Mouse (Mus musculus) forebrain, postnatal 0 days (tissue): ENCODE measurements around the gene Cd2bp2. TPM values are rescaled to one million over a fixed set of nuclear protein-coding genes. Genes with fewer than 3 reads are reported as not detected.

Source experiments
- ATAC-seq: fragments of 200-750 bp; cut with Nextera tagmentation; 2 replicates; pipeline ENCODE4 v1.8.0; 2017; ENCODE audit warnings: mild to moderate bottlenecking, moderate library complexity
- DNase-seq: peaks from one replicate; pipeline ENCODE4 v3.0.0-alpha.2; 2015
- H3K27ac ChIP-seq: fragments of 300-500 bp; sonication (generic); 2 replicates; pipeline ENCODE4 v1.5.1; 2014; ENCODE audit warnings: low read depth, mild to moderate bottlenecking, antibody characterized with exemption, low read length, moderate library complexity, mixed read lengths
- H3K27me3 ChIP-seq: fragments of 300-500 bp; sonication (generic); 2 replicates; pipeline ENCODE4 v1.6.1; 2014; ENCODE audit warnings: mild to moderate bottlenecking, low read length, mixed read lengths; ENCODE audit not compliant: insufficient read depth
- H3K36me3 ChIP-seq: fragments of 300-500 bp; sonication (generic); 2 replicates; pipeline ENCODE4 v1.6.1; 2014; ENCODE audit warnings: mild to moderate bottlenecking, moderate library complexity; ENCODE audit not compliant: insufficient read depth
- H3K4me1 ChIP-seq: fragments of 300-500 bp; sonication (generic); 2 replicates; pipeline ENCODE4 v1.6.1; 2014; ENCODE audit warnings: antibody characterized with exemption; ENCODE audit not compliant: insufficient read depth
- H3K4me2 ChIP-seq: fragments of 300-500 bp; sonication (generic); 2 replicates; pipeline ENCODE4 v1.6.1; 2014; ENCODE audit warnings: low read depth, mild to moderate bottlenecking, moderate library complexity
- H3K4me3 ChIP-seq: fragments of 300-500 bp; sonication (generic); 2 replicates; pipeline ENCODE4 v1.5.1; 2014; ENCODE audit warnings: low read depth, low read length, mixed read lengths
- H3K9ac ChIP-seq: fragments of 300-500 bp; sonication (generic); 2 replicates; pipeline ENCODE4 v1.6.1; 2014; ENCODE audit warnings: mild to moderate bottlenecking
- H3K9me3 ChIP-seq: fragments of 300-500 bp; sonication (generic); 2 replicates; pipeline ENCODE4 v1.6.1; 2016; ENCODE audit warnings: low read length
- CTCF ChIP-seq: sonication (generic); IDR thresholded peaks from 2 replicates; pipeline ENCODE4 v1.5.1; 2016; ENCODE audit warnings: antibody characterized with exemption, control low read depth, low read depth
- WGBS: fragments of 180-500 bp; shearing (Covaris S2); extraction: QIAGEN DNeasy Blood & Tissue Kit; methylation state at CpG from one replicate; pipeline ENCODE4 v1.1.7; 2014; 5-methylcytosine and 5-hydroxymethylcytosine counted together
- polyA plus RNA-seq: library from polyadenylated mRNA; unstranded; fragments of >200 nt; fragmentation: Nextera tagmentation; extraction: Ambion mirVana; gene quantifications from 2 replicates; pipeline ENCODE4 v1.2.1, GENCODE M21; 2015
- total RNA-seq: library from RNA; depleted of rRNA; stranded (reverse); fragments of >200 nt; gene quantifications from 2 replicates; pipeline ENCODE4 v1.2.3, GENCODE M21; 2014

Gene Cd2bp2
- total and polyA plus RNA-seq, 2 experiments from 2014 or later: 67.5 to 131 TPM

- DNase-seq: no peak
- no peaks in the 10 kb centered on the region for H3K27me3 ChIP-seq
- H3K4me3 ChIP-seq: no peak overlapping the region
- no peak for TF ChIP-seq CTCF
- ATAC-seq: no peak
- H3K9me3 ChIP-seq: no peaks in the 10 kb centered on the region
- no peaks in the 10 kb centered on the region for H3K4me1 ChIP-seq
- no peak overlapping the region for H3K4me2 ChIP-seq
- WGBS: 93% methylated on average over 6 of the region's 6 CpGs
- no peak overlapping the region for H3K27ac ChIP-seq
- no peaks in the 10 kb centered on the region; the same call in 1 of the 2 replicates for H3K36me3 ChIP-seq
- no peak overlapping the region for H3K9ac ChIP-seq
Measured at GRCm38 (mm10) chr7:127224616-127225015, 28.8 kb upstream of the Cd2bp2 start.

GRCm38 (mm10) chr7:127223515-127224478 lies 27.9 kb upstream of the Cd2bp2 start:
- 88% methylated on average over 6 of the region's 6 CpGs for WGBS
- H3K4me1 ChIP-seq: no peaks in the 10 kb centered on the region
- DNase-seq (no peak), ATAC-seq (no peak)
- no peaks in the 10 kb centered on the region for H3K27me3 ChIP-seq
- H3K4me3 ChIP-seq: no peak overlapping the region
- H3K4me2 ChIP-seq: no peak overlapping the region
- TF ChIP-seq CTCF: no peak
- no peaks in the 10 kb centered on the region for H3K9me3 ChIP-seq
- no peak overlapping the region for H3K9ac ChIP-seq
- no peaks in the 10 kb centered on the region for H3K36me3 ChIP-seq
- H3K27ac ChIP-seq: no peak overlapping the region

GRCm38 (mm10) chr7:127223106-127223505 lies 27.3 kb upstream of the Cd2bp2 start:
- Histone ChIP-seq H3K4me1 (no peaks in the 10 kb centered on the region), H3K36me3 (no peaks in the 10 kb centered on the region), H3K27ac (no peak overlapping the region), H3K4me3 (no peak overlapping the region), H3K4me2 (no peak overlapping the region), H3K9me3 (no peaks in the 10 kb centered on the region), H3K27me3 (no peaks in the 10 kb centered on the region), H3K9ac (no peak overlapping the region)
- TF ChIP-seq CTCF: no peak
- ATAC-seq (no peak), DNase-seq (no peak)
- WGBS: 95% methylated on average over 3 of the region's 3 CpGs

GRCm38 (mm10) chr7:127220440-127220839 lies 24.6 kb upstream of the Cd2bp2 start:
- WGBS: 85% methylated on average over 6 of the region's 6 CpGs
- no peak for TF ChIP-seq CTCF
- ATAC-seq: no peak

GRCm38 (mm10) chr7:127218670-127219069 lies 22.8 kb upstream of the Cd2bp2 start:
- TF ChIP-seq CTCF: no peak
- Histone ChIP-seq H3K4me1 (no peaks in the 10 kb centered on the region), H3K9me3 (no peaks in the 10 kb centered on the region), H3K9ac (no peak overlapping the region), H3K4me2 (no peak overlapping the region), H3K4me3 (no peak overlapping the region), H3K27ac (no peak overlapping the region), H3K27me3 (no peaks in the 10 kb centered on the region), H3K36me3 (no peaks in the 10 kb centered on the region)
- DNase-seq (no peak), ATAC-seq (no peak)
- 95% methylated on average over 4 of the region's 4 CpGs for WGBS

More at GRCm38 (mm10) chr7:127220440-127220839, 24.6 kb upstream of the Cd2bp2 start:
- Histone ChIP-seq H3K27me3 (no peaks in the 10 kb centered on the region), H3K4me3 (no peak overlapping the region), H3K9ac (no peak overlapping the region), H3K4me1 (no peaks in the 10 kb centered on the region), H3K27ac (no peak overlapping the region), H3K9me3 (no peaks in the 10 kb centered on the region), H3K36me3 (no peaks in the 10 kb centered on the region), H3K4me2 (no peak overlapping the region)
- no peak for DNase-seq

- DNase-seq (no peak), ATAC-seq (no peak)
- 83% methylated on average over 10 of the region's 10 CpGs for WGBS
- H3K9ac ChIP-seq: no peak overlapping the region
- H3K27ac ChIP-seq: no peak overlapping the region
- H3K27me3 ChIP-seq: no peaks in the 10 kb centered on the region
- no peak for TF ChIP-seq CTCF
- H3K9me3 ChIP-seq: no peaks in the 10 kb centered on the region
- no peak overlapping the region for H3K4me3 ChIP-seq
- no peaks in the 10 kb centered on the region for H3K36me3 ChIP-seq
- H3K4me1 ChIP-seq: no peaks in the 10 kb centered on the region
- H3K4me2 ChIP-seq: no peak overlapping the region
Measured at GRCm38 (mm10) chr7:127217901-127218642, 22.2 kb upstream of the Cd2bp2 start.

GRCm38 (mm10) chr7:127217475-127217874 lies 21.6 kb upstream of the Cd2bp2 start:
- Histone ChIP-seq H3K9me3 (no peaks in the 10 kb centered on the region), H3K4me3 (no peak overlapping the region), H3K36me3 (no peaks in the 10 kb centered on the region), H3K4me2 (no peak overlapping the region), H3K27ac (no peak overlapping the region), H3K4me1 (no peaks in the 10 kb centered on the region), H3K9ac (no peak overlapping the region), H3K27me3 (no peaks in the 10 kb centered on the region)
- WGBS: 88% methylated on average over 6 of the region's 6 CpGs
- no peak for TF ChIP-seq CTCF
- DNase-seq: no peak
- no peak for ATAC-seq
